ENCODE assay signal across 28 mouse cellular contexts in genomic region chr19:32973130-32973529, GRCm38 (mm10).
"Had no signal": no experiment of that assay in that cellular context is flagged by ENCODE, and none has a peak within 500 bp of the region (broad histone marks: within the 10 kb centered on the region; RNA-seq: fewer than 3 reads in every experiment).

No protein-coding gene starts in this region.

- H3K36me3 ChIP-seq: limb, embryonic 10.5 days; limb, embryonic 12.5 days; limb, embryonic 13.5 days; limb, embryonic 15.5 days; liver, embryonic 12.5 days; liver, embryonic 13.5 days; liver, embryonic 15.5 days; lung, embryonic 15.5 days; midbrain, embryonic 10.5 days; midbrain, embryonic 12.5 days; midbrain, embryonic 13.5 days; midbrain, embryonic 15.5 days; neural tube, embryonic 12.5 days had no signal

- H3K4me1 ChIP-seq: limb, embryonic 10.5 days; limb, embryonic 12.5 days; liver, embryonic 12.5 days; liver, embryonic 13.5 days; liver, embryonic 15.5 days; lung, embryonic 15.5 days; megakaryocyte, embryonic 14.5 days; midbrain, embryonic 15.5 days; neural tube, embryonic 12.5 days had no signal

- H3K9ac ChIP-seq: limb, embryonic 12.5 days; limb, embryonic 13.5 days; limb, embryonic 15.5 days; liver, embryonic 12.5 days; liver, embryonic 13.5 days; liver, embryonic 14.5 days; liver, embryonic 15.5 days; liver, postnatal 0 days; lung, embryonic 14.5 days; lung, embryonic 15.5 days; midbrain, embryonic 12.5 days; midbrain, embryonic 13.5 days; midbrain, embryonic 15.5 days; neural tube, embryonic 12.5 days had no signal

- H3K27ac ChIP-seq: limb, embryonic 10.5 days; limb, embryonic 12.5 days; limb, embryonic 13.5 days; limb, embryonic 15.5 days; liver, embryonic 12.5 days; liver, embryonic 13.5 days; liver, embryonic 14.5 days; liver, embryonic 15.5 days; lung, embryonic 15.5 days; macrophage; midbrain, embryonic 10.5 days; midbrain, embryonic 12.5 days; midbrain, embryonic 13.5 days; midbrain, embryonic 15.5 days; neural tube, embryonic 12.5 days had no signal

- H3K4me3 ChIP-seq: limb, embryonic 10.5 days; limb, embryonic 12.5 days; limb, embryonic 13.5 days; limb, embryonic 15.5 days; liver, embryonic 12.5 days; liver, embryonic 13.5 days; liver, embryonic 15.5 days; lung, embryonic 15.5 days; megakaryocyte, embryonic 14.5 days; midbrain, embryonic 10.5 days; midbrain, embryonic 12.5 days; midbrain, embryonic 13.5 days; midbrain, embryonic 15.5 days; myocyte; neural tube, embryonic 12.5 days had no signal

- H3K27me3 ChIP-seq: limb, embryonic 12.5 days; limb, embryonic 13.5 days; limb, embryonic 15.5 days; liver, embryonic 12.5 days; liver, embryonic 13.5 days; liver, embryonic 15.5 days; lung, embryonic 15.5 days; midbrain, embryonic 12.5 days; midbrain, embryonic 13.5 days; midbrain, embryonic 15.5 days; neural tube, embryonic 12.5 days had no signal

- DNase-seq: left cerebral cortex, postnatal 4 days; liver; liver, embryonic 13.5 days; liver, postnatal 0 days; lung, adult 18-20 months; lung, adult 2 months; lung, embryonic 14.5 days; lung, postnatal 10 days; lung, postnatal 14 days; lung, postnatal 36 days; lung, postnatal 4 days; midbrain, embryonic 14.5 days had no signal

- H3K9me3 ChIP-seq: limb, embryonic 10.5 days; limb, embryonic 12.5 days; limb, embryonic 13.5 days; limb, embryonic 15.5 days; liver, embryonic 12.5 days; liver, embryonic 13.5 days; liver, embryonic 15.5 days; lung, embryonic 15.5 days; megakaryocyte, embryonic 14.5 days; midbrain, embryonic 10.5 days; midbrain, embryonic 12.5 days; midbrain, embryonic 13.5 days; midbrain, embryonic 15.5 days; neural tube, embryonic 12.5 days had no signal
